Mouse (Mus musculus): ENCODE measurements around the gene Olfr247. TPM values are rescaled to one million over a fixed set of nuclear protein-coding genes. Genes with fewer than 3 reads are reported as not detected.
"Not testable (repeated sequence)": the region's sequence is repeated elsewhere in the genome, so short reads cannot be mapped to it uniquely, and the experiment has no call there.

Olfr247 gene
- polyA plus RNA-seq (2014; fragmentation: Nextera tagmentation; extraction: Ambion mirVana), result not detected in 2 replicates

- WGBS (ENCODE audit: insufficient replicate concordance), result no CpG with 5 or more reads among the region's 2 CpGs
- H3K27me3 ChIP-seq (ENCODE audit: control insufficient read depth, insufficient read depth, low read length); H3K4me2 ChIP-seq; H3K9ac ChIP-seq (ENCODE audit: low read depth, low read length); H3K27ac ChIP-seq (ENCODE audit: low read depth, low read length); H3K9me3 ChIP-seq (replicated peaks; ENCODE audit: control insufficient read depth, low read length); H3K36me3 ChIP-seq (ENCODE audit: control insufficient read depth, insufficient read depth, low read length); H3K4me3 ChIP-seq (ENCODE audit: low read depth, low read length); ATAC-seq (replicated peaks; ENCODE audit: insufficient number of reproducible peaks, low FRiP score, low TSS enrichment); H3K4me1 ChIP-seq (ENCODE audit: control insufficient read depth, insufficient read depth, low read length): not testable (repeated sequence)
Measured at GRCm38 (mm10) chr10:129976040-129976439, at the start of gene Olfr247. TSS of gene Olfr247 (minus strand) at chr10:129976140.

GRCm38 (mm10) chr10:130012321-130012720 lies 36.4 kb upstream of the Olfr247 start, which contains the start of gene Olfr820:
TSS of gene Olfr820 (plus strand) at chr10:130012621.
- no peak within 1 kb of the TSS for H3K27ac ChIP-seq (ENCODE audit: low read depth, low read length)
- no peak for ATAC-seq (replicated peaks; ENCODE audit: insufficient number of reproducible peaks, low FRiP score, low TSS enrichment)

GRCm38 (mm10) chr10:130005366-130005765 lies 29.4 kb upstream of the Olfr247 start:
- H3K4me2 ChIP-seq; H3K36me3 ChIP-seq (ENCODE audit: control insufficient read depth, insufficient read depth, low read length); H3K9ac ChIP-seq (ENCODE audit: low read depth, low read length); H3K27me3 ChIP-seq (ENCODE audit: control insufficient read depth, insufficient read depth, low read length); ATAC-seq (replicated peaks; ENCODE audit: insufficient number of reproducible peaks, low FRiP score, low TSS enrichment); H3K4me1 ChIP-seq (ENCODE audit: control insufficient read depth, insufficient read depth, low read length); H3K4me3 ChIP-seq (ENCODE audit: low read depth, low read length); H3K27ac ChIP-seq (ENCODE audit: low read depth, low read length); H3K9me3 ChIP-seq (replicated peaks; ENCODE audit: control insufficient read depth, low read length): not testable (repeated sequence)
- WGBS (ENCODE audit: insufficient replicate concordance), result 83% methylated on average over 4 of the region's 4 CpGs

More at GRCm38 (mm10) chr10:130012321-130012720, 36.4 kb upstream of the Olfr247 start, which contains the start of gene Olfr820:
- H3K9ac ChIP-seq (ENCODE audit: low read depth, low read length), result no peak within 1 kb of the TSS
- no peaks in the 10 kb centered on the region for H3K36me3 ChIP-seq (ENCODE audit: control insufficient read depth, insufficient read depth, low read length)
- no peaks in the 10 kb centered on the region for H3K27me3 ChIP-seq (ENCODE audit: control insufficient read depth, insufficient read depth, low read length)
- no peaks in the 10 kb centered on the region for H3K9me3 ChIP-seq (replicated peaks; ENCODE audit: control insufficient read depth, low read length)
- no peak within 1 kb of the TSS for H3K4me2 ChIP-seq
- no peak within 1 kb of the TSS for H3K4me3 ChIP-seq (ENCODE audit: low read depth, low read length)
- no peaks in the 10 kb centered on the region for H3K4me1 ChIP-seq (ENCODE audit: control insufficient read depth, insufficient read depth, low read length)

- WGBS (ENCODE audit: insufficient replicate concordance), result 77% methylated on average over 4 of the region's 4 CpGs
- not testable (repeated sequence) for ATAC-seq (replicated peaks; ENCODE audit: insufficient number of reproducible peaks, low FRiP score, low TSS enrichment); H3K27me3 ChIP-seq (ENCODE audit: control insufficient read depth, insufficient read depth, low read length)
Measured at GRCm38 (mm10) chr10:130004104-130004503, 28.2 kb upstream of the Olfr247 start.

GRCm38 (mm10) chr10:129984962-129985361 lies 9.0 kb upstream of the Olfr247 start, which contains the start of gene Gm10310:
TSS of gene Gm10310 (minus strand) at chr10:129985062.
- not testable (repeated sequence) for H3K36me3 ChIP-seq (ENCODE audit: control insufficient read depth, insufficient read depth, low read length); ATAC-seq (replicated peaks; ENCODE audit: insufficient number of reproducible peaks, low FRiP score, low TSS enrichment); H3K4me2 ChIP-seq; H3K27me3 ChIP-seq (ENCODE audit: control insufficient read depth, insufficient read depth, low read length); H3K4me1 ChIP-seq (ENCODE audit: control insufficient read depth, insufficient read depth, low read length); H3K9ac ChIP-seq (ENCODE audit: low read depth, low read length); H3K9me3 ChIP-seq (replicated peaks; ENCODE audit: control insufficient read depth, low read length); H3K4me3 ChIP-seq (ENCODE audit: low read depth, low read length); H3K27ac ChIP-seq (ENCODE audit: low read depth, low read length)
- WGBS (ENCODE audit: insufficient replicate concordance), result no CpG with 5 or more reads among the region's 1 CpGs

More at GRCm38 (mm10) chr10:130004104-130004503, 28.2 kb upstream of the Olfr247 start:
- H3K9me3 ChIP-seq (replicated peaks; ENCODE audit: control insufficient read depth, low read length); H3K4me1 ChIP-seq (ENCODE audit: control insufficient read depth, insufficient read depth, low read length); H3K4me3 ChIP-seq (ENCODE audit: low read depth, low read length); H3K4me2 ChIP-seq; H3K9ac ChIP-seq (ENCODE audit: low read depth, low read length); H3K27ac ChIP-seq (ENCODE audit: low read depth, low read length); H3K36me3 ChIP-seq (ENCODE audit: control insufficient read depth, insufficient read depth, low read length): not testable (repeated sequence)

- not testable (repeated sequence) for H3K9me3 ChIP-seq (replicated peaks; ENCODE audit: control insufficient read depth, low read length); H3K4me3 ChIP-seq (ENCODE audit: low read depth, low read length); H3K36me3 ChIP-seq (ENCODE audit: control insufficient read depth, insufficient read depth, low read length); H3K4me2 ChIP-seq; H3K27me3 ChIP-seq (ENCODE audit: control insufficient read depth, insufficient read depth, low read length); ATAC-seq (replicated peaks; ENCODE audit: insufficient number of reproducible peaks, low FRiP score, low TSS enrichment); H3K9ac ChIP-seq (ENCODE audit: low read depth, low read length); H3K4me1 ChIP-seq (ENCODE audit: control insufficient read depth, insufficient read depth, low read length); H3K27ac ChIP-seq (ENCODE audit: low read depth, low read length)
- no CpG with 5 or more reads among the region's 3 CpGs for WGBS (ENCODE audit: insufficient replicate concordance)
Measured at GRCm38 (mm10) chr10:129981867-129982266, 5.9 kb upstream of the Olfr247 start.

- WGBS (ENCODE audit: insufficient replicate concordance), result no CpG with 5 or more reads among the region's 3 CpGs
- H3K9ac ChIP-seq (ENCODE audit: low read depth, low read length); H3K27me3 ChIP-seq (ENCODE audit: control insufficient read depth, insufficient read depth, low read length); H3K9me3 ChIP-seq (replicated peaks; ENCODE audit: control insufficient read depth, low read length); H3K27ac ChIP-seq (ENCODE audit: low read depth, low read length); H3K4me2 ChIP-seq; H3K4me3 ChIP-seq (ENCODE audit: low read depth, low read length); H3K4me1 ChIP-seq (ENCODE audit: control insufficient read depth, insufficient read depth, low read length); H3K36me3 ChIP-seq (ENCODE audit: control insufficient read depth, insufficient read depth, low read length); ATAC-seq (replicated peaks; ENCODE audit: insufficient number of reproducible peaks, low FRiP score, low TSS enrichment): not testable (repeated sequence)
Measured at GRCm38 (mm10) chr10:129972994-129973393, 2.9 kb downstream of the Olfr247 start.

- H3K9ac ChIP-seq (ENCODE audit: low read depth, low read length); H3K27me3 ChIP-seq (ENCODE audit: control insufficient read depth, insufficient read depth, low read length); H3K4me1 ChIP-seq (ENCODE audit: control insufficient read depth, insufficient read depth, low read length); ATAC-seq (replicated peaks; ENCODE audit: insufficient number of reproducible peaks, low FRiP score, low TSS enrichment); H3K4me2 ChIP-seq; H3K36me3 ChIP-seq (ENCODE audit: control insufficient read depth, insufficient read depth, low read length); H3K27ac ChIP-seq (ENCODE audit: low read depth, low read length); H3K4me3 ChIP-seq (ENCODE audit: low read depth, low read length); H3K9me3 ChIP-seq (replicated peaks; ENCODE audit: control insufficient read depth, low read length): not testable (repeated sequence)
- 69% methylated on average over 2 of the region's 2 CpGs for whole genome bisulfite sequencing (ENCODE audit: insufficient replicate concordance)
Measured at GRCm38 (mm10) chr10:129967166-129967565, 8.8 kb downstream of the Olfr247 start, which contains the start of gene Olfr819. TSS of gene Olfr819 (minus strand) at chr10:129967266.

- not testable (repeated sequence) for H3K27ac ChIP-seq (ENCODE audit: low read depth, low read length); H3K27me3 ChIP-seq (ENCODE audit: control insufficient read depth, insufficient read depth, low read length); H3K4me3 ChIP-seq (ENCODE audit: low read depth, low read length); H3K9me3 ChIP-seq (replicated peaks; ENCODE audit: control insufficient read depth, low read length); H3K4me1 ChIP-seq (ENCODE audit: control insufficient read depth, insufficient read depth, low read length); ATAC-seq (replicated peaks; ENCODE audit: insufficient number of reproducible peaks, low FRiP score, low TSS enrichment); H3K4me2 ChIP-seq; H3K9ac ChIP-seq (ENCODE audit: low read depth, low read length); H3K36me3 ChIP-seq (ENCODE audit: control insufficient read depth, insufficient read depth, low read length)
- 95% methylated on average over 2 of the region's 3 CpGs for WGBS (ENCODE audit: insufficient replicate concordance)
Measured at GRCm38 (mm10) chr10:129966232-129966631, 9.7 kb downstream of the Olfr247 start.
